Mouse (Mus musculus) inflammation-experienced regulatory T-cells, adult 6 months (primary cell): ENCODE data around the gene Efr3b. TPM values are rescaled to one million over a fixed set of nuclear protein-coding genes. Genes with fewer than 3 reads are reported as not detected.
A peak's percentile ranks its signal among the peaks of the same experiment; 100 is the strongest.
"Not testable (repeated sequence)": the region's sequence is repeated elsewhere in the genome, so short reads cannot be mapped to it uniquely, and the experiment has no call there.

Source experiments
- ATAC-seq: one replicate; pipeline ENCODE4 v1.8.0; 2017
- polyA plus RNA-seq, 3 experiments: library from polyadenylated mRNA; unstranded; fragments of 100-300 nt; shearing (Covaris generic); gene quantifications; one replicate each; pipeline ENCODE4 v1.2.1; 2017

Gene Efr3b
- polyA plus RNA-seq, 3 experiments from 2014 or later: 0.29 to 0.43 TPM; not detected in 1

GRCm38 (mm10) chr12:3980991-3981349 lies 57.7 kb downstream of the Efr3b start:
- ATAC-seq: no peak

- not testable (repeated sequence) for ATAC-seq
Observed at GRCm38 (mm10) chr12:3973169-3973568, 65.5 kb downstream of the Efr3b start.

GRCm38 (mm10) chr12:3968380-3968779 lies 70.3 kb downstream of the Efr3b start:
- no peak for ATAC-seq

DNA sequence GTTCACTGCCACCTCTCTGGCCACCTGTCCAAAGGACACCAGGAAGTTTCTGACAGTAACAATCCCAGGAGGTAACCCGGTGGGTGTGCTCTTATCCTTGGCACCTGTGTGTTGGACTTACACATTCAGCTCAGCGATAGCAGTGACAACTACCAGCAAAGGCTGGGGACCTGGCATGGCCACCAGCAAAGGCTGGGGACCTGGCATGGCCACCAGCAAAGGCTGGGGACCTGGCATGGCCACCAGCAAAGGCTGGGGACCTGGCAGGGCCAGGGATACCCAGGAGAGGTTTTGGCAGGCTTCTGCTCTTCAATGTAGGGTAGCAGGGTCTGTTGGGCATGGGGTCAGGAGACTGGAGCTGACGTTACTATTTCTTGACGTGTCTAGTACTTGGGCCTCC lies 71.5 kb downstream of the Efr3b start:
- ATAC-seq: no peak

DNA sequence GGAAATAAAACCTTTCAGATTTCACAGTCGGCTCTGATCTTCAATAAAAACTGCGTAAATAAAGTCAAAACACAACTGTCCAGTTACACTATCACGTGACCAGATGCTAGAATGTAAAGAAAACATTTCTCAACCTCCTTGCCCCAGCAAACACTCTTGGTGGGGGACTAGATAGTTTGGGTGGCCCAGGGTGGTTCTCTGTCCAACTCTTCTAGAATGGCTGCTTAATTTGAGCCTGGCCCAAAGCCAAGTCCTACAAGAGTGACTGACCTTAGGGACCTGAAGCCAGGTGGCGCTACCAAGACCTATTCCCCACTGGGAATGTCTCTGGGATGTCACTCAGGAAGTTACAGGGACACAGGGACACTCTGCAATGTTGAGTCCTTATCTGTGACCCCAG lies 78.2 kb downstream of the Efr3b start:
- no peak for ATAC-seq

- ATAC-seq: peak; percentile 93
Observed at GRCm38 (mm10) chr12:3959791-3960543, 78.7 kb downstream of the Efr3b start.

DNA sequence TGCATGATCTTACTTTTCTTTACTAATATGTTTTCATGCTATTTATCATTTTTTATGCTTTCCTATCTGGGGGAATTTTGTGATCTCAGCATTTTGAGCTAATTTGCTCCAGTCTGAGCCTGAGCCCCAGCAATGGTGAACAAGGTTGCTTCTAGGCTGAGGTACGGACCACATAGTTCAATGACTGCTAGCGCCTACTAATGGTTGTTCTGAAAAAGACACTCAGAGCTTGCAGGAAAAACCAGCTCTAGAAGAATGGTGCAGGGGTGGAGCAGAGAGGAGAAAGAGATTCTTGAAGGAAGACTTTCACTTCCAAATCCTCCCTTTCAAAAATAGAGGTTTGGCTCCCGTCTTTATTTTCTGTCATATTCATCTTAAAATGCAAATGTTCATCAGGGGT lies 82.4 kb downstream of the Efr3b start:
- no peak for ATAC-seq

DNA sequence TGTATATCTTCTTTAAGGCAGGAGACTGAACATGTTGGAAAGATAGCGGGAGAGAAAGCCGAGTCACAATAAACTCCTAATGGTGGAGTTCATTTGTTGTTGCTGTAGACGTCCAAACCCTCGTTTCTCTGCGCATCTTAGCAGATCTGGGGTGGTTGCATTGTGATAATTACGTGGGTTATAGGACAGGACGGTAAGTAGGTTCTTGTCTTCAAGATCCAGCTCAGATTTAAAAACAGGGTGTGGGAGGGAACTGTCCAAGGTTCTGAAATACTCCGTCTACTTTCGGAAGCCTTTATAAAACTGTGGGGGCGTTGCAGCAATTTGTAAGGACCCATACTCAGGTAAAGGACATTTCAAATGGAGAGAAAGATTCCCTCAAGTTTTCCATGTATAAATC lies 83.3 kb downstream of the Efr3b start:
- ATAC-seq: no peak

DNA sequence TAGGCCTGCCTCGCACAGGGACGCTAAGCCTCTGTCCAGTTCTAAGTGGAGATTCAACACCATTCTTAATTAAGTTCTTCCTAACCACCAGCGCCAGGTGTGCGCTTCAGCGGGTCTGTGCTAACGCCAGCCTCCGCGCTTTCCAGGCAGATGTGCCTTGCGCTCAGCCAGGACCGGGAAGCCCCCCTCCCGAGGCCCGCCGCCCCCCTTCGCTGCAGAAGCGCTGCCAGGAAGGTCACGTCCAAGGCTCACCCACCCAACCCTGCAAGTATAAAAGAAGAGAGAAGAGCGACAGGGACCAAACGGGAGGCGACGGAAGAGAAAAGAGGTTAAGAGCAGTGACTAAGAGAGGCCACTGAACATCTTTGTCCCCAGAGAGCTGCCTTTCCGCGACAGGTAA lies 84.1 kb downstream of the Efr3b start, which contains the start of gene Pomc:
TSS of gene Pomc (plus strand) at position 301 of the 400 bp plus-strand sequence.
- ATAC-seq: no peak

- no peak for ATAC-seq
Observed at GRCm38 (mm10) chr12:3947503-3947902, 91.2 kb downstream of the Efr3b start.

DNA sequence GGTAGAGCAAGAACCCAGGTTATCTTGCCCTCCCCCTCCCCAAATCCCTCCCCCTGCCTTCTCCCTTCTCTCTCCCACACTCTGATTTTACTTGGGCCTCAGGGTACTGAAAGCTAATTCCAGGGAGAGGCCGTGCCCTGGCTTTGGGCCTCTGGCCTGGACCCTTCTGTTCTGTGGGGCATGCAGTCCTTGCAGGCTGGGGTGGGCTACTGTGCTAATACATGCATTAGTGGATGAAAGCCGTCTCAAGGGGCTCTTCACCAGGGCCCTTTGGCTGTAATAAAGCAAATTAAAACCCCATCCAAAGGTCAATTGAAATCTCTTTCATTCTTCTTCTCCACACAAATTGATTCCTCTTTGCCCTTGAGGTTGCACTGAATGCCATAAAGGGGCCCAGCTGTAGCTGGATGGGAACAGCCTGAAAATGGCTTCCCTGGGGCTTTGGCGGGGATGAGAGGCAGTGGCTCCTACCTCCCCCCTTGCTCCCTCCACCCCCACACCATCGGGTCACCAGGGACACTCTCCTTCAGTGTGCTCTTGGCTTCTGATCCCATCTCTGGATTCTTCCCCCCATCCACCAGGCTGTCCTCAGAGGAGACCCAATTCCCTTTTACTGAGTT lies 94.2 kb downstream of the Efr3b start:
- no peak for ATAC-seq

- ATAC-seq: no peak
Observed at GRCm38 (mm10) chr12:3942026-3942425, 96.7 kb downstream of the Efr3b start.

- not testable (repeated sequence) for ATAC-seq
Observed at GRCm38 (mm10) chr12:3930090-3930865, 108.4 kb downstream of the Efr3b start.

GRCm38 (mm10) chr12:3928841-3929240 lies 109.9 kb downstream of the Efr3b start:
- no peak for ATAC-seq

DNA sequence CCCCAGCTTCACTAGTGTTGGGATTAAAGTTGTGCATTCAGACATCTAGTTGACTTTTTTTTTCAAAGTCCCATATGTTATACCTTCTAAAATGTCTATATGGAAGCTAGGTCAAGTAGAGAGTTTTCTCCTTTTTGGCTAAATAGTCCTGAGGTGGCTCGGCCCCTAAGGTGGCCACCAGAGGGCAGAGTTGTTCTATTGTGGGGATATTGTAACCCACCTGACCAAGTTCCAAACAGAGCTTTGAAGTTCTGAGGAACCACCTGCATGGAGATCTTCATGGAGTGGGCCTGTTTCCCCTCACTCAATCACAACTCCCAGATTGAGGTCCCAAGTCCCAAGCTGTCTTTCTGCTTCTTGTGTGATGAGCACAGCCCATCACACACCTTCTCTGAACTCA lies 112.6 kb downstream of the Efr3b start:
- peak; percentile 67 for ATAC-seq

- ATAC-seq: no peak
Observed at GRCm38 (mm10) chr12:3919423-3919822, 119.3 kb downstream of the Efr3b start.

DNA sequence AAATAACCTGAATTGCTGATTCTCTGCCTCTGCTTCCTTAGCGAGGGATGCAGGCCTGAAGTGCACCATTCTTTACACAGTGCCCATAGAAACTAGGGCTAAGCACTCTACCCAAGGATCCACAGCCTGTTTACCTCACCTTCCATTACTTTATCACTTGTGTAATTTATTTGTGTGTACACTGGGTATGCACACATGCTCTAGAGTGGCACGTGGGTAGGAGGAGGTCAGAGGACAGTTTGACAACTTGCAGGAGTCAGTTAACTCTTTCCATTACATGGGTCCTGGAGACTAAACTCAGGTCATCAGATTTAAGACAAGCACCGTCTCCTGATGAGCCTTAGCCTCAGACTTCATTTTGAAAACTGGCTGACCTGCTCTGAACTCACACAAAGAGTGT lies 120.1 kb downstream of the Efr3b start:
- ATAC-seq: no peak

DNA sequence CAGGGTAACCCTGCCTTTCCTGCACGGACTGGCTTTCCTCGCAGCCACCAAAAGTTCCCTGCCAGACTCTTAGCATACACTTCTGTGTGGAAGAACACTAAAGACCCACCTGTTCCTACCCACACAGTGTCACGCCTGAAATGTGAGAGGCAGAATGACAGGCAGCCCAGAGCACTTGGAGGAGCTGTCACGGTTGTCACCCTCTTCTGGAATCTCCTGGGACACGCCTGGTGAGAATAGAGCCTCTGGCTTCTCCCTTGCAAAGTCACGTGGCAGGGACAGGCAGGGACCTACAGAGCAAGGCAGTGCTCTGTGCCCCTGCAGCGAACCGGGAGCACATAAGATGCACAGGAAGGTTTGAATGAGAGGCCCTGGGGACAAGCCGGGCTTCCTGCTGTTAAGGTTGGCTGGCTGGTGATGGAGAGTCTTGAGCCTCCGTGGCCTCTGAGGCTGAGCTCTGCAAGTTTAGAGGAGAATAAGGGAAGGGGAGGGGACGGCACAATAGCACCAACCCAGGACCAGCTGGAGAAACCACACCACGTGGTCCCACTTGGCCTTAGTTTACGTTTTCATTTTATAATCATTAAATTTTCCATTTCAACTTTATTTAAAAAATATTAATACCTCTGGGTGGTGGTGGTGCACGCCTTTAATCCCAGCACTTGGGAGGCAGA lies 120.9 kb downstream of the Efr3b start:
- no peak for ATAC-seq

DNA sequence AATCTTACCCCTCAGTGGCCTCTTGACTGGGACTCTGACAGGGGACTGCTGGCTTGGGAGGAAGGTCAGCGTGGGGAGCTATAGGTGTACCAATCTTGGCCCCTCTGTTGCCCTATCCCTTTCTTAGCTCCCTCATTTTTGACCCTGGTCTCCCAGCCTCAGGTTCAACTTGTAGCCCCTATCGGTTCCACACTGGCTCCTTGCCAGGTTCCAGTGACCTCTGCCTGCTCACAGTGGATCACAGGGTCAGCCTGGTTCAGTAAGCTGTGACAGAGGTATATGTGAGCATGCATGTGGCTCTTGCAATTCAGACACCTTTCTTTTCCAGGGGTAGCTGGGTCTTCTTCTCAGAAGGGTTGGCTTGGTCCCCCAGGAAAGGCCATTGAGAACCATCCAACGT lies 122.9 kb downstream of the Efr3b start:
- no peak for ATAC-seq
